Mouse (Mus musculus) cerebellum, adult 2 months (tissue): ENCODE measurements around the gene Foxo3. TPM values are rescaled to one million over a fixed set of nuclear protein-coding genes. Genes with fewer than 3 reads are reported as not detected.

Source experiments
- DNase-seq, 2 experiments: peaks; one replicate each; pipeline ENCODE4 v3.0.0; 2021
- H3K27ac ChIP-seq: fragments of 200-500 bp; 2 replicates; pipeline ENCODE4 v1.5.1; 2012; ENCODE audit warnings: low read length, control low read depth, inconsistent platforms; ENCODE audit not compliant: insufficient read depth
- H3K27me3 ChIP-seq: fragments of 200-500 bp; 2 replicates; pipeline ENCODE4 v1.6.1; 2012; ENCODE audit warnings: inconsistent platforms, mild to moderate bottlenecking, low read length, moderate library complexity; ENCODE audit not compliant: control insufficient read depth, insufficient read depth
- H3K4me1 ChIP-seq: fragments of 200-500 bp; 2 replicates; pipeline ENCODE4 v1.6.1; 2011; ENCODE audit warnings: low read length; ENCODE audit not compliant: control insufficient read depth, insufficient read depth
- H3K4me3 ChIP-seq: fragments of 200-500 bp; replicated peaks from 2 replicates; pipeline ENCODE3; 2011; ENCODE audit warnings: mild to moderate bottlenecking, low read depth, low read length, control low read depth; ENCODE audit not compliant: insufficient read depth
- CTCF ChIP-seq: fragments of 200-500 bp; IDR thresholded peaks from 2 replicates; pipeline ENCODE4 v1.5.1; 2011; ENCODE audit warnings: low read depth, mild to moderate bottlenecking, control low read depth, low read length, moderate library complexity, borderline replicate concordance; ENCODE audit not compliant: insufficient read depth
- POLR2A ChIP-seq: fragments of 200-500 bp; IDR thresholded peaks from 2 replicates; pipeline ENCODE4 v1.6.1; 2011; ENCODE audit warnings: low read length, control low read depth, borderline replicate concordance; ENCODE audit not compliant: insufficient read depth
- WGBS: fragments of 180-500 bp; shearing (Covaris S2); methylation state at CpG from one replicate; pipeline ENCODE4 v1.1.7; 2018; 5-methylcytosine and 5-hydroxymethylcytosine counted together
- polyA plus RNA-seq: library from polyadenylated mRNA; depleted of rRNA; stranded (reverse); fragments of >200 nt; gene quantifications from 2 replicates; pipeline ENCODE4 v1.2.3, GENCODE M21; 2012

The Foxo3 gene
- polyA plus RNA-seq, 1 experiment, result 50.5 TPM

- peak in 1 of 2 experiments; percentile 54 for DNase-seq
- H3K4me1 ChIP-seq, result peaks cover 10% of the 10 kb centered on the region; the same call in 1 of the 2 replicates
- 0 out of 2 replicates have a peak, but pooled peaks have one; percentile 4 for TF ChIP-seq POLR2A
- TF ChIP-seq CTCF, result no peak
- H3K27ac ChIP-seq, result peak overlapping the region; percentile 95
- no peaks in the 10 kb centered on the region for H3K27me3 ChIP-seq
- peak overlapping the region; percentile 99 for H3K4me3 ChIP-seq
- WGBS, result 1% methylated on average over 65 of the region's 65 CpGs
Observed at GRCm38 (mm10) chr10:42274712-42275400, 1.7 kb downstream of the Foxo3 start.

DNA sequence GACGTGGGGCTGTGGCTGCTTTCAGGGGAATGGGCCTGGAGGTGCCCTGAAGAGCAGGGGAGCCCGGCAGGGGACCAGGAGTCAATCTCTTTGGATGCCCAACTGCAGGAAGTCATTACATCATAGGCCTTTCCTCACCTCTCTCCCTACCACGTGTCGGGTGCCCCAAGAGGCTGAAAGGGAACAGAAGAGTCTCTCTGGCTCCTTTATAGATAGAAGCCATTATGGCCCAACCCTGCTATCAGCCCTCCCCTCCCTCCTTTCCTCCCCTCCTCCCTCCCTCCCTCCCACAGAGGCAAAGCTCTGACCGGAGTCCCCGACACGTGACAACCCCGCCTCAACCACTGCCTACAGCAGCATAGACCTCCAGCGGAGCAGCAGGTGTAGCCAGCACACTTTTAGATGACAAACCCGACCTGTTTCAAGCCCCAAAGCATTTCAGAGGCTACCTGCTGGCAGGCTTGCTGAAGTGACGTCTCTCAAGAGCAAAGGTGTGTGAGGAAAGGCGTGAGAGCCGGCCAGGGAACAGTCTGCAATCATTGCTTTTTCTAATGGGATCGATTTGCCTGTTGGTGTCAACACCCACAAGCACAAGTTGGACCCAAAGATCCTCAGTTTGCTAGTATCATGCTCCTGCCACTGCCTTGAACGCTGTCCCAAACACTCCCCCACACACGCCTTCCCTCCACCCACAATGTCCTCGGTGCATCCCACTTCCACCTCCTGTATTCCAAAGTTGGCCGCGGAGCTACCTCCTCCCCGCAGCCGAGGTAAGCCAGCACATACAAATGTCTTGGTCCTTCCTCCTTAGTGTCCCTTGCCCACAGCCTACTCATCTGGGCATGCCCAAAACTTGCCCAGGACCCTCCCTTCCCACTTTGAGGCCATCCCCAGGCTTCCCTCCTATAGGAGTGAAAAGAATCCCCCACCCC lies 2.5 kb downstream of the Foxo3 start:
- Histone ChIP-seq H3K4me3 (peak overlapping the region; percentile 99), H3K27me3 (no peaks in the 10 kb centered on the region), H3K27ac (peak overlapping the region; percentile 95), H3K4me1 (peaks cover 18% of the 10 kb centered on the region)
- WGBS, result 6% methylated on average over 21 of the region's 21 CpGs
- peak; percentile 69 to 72 for DNase-seq
- TF ChIP-seq POLR2A (peak; percentile 6; the same call in 1 of the 2 replicates), CTCF (no peak)

DNA sequence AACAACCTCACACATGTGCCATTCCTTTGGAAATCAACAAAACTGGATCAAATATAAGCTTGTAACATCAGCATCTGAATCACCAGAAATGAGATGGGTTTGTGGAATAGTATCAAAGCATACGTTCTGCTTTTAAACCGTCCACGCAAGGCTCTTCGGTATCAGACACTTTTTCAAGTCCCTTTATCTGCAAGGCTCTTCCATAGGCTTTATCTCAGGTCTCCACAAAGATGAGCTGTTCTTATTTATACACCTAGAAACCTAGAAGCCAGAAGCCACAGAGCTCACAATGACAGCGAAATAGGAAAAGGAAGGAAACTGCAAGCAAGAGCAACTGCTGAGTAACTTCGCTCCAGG lies 3.2 kb downstream of the Foxo3 start:
- DNase-seq, result no peak
- Histone ChIP-seq H3K27ac (peak overlapping the region; percentile 29; the same call in 1 of the 2 replicates), H3K4me3 (peak overlapping the region; percentile 99), H3K27me3 (no peaks in the 10 kb centered on the region), H3K4me1 (peaks cover 24% of the 10 kb centered on the region)
- TF ChIP-seq POLR2A, result no peak
- TF ChIP-seq CTCF, result no peak
- 18% methylated on average over 6 of the region's 6 CpGs for WGBS

DNA sequence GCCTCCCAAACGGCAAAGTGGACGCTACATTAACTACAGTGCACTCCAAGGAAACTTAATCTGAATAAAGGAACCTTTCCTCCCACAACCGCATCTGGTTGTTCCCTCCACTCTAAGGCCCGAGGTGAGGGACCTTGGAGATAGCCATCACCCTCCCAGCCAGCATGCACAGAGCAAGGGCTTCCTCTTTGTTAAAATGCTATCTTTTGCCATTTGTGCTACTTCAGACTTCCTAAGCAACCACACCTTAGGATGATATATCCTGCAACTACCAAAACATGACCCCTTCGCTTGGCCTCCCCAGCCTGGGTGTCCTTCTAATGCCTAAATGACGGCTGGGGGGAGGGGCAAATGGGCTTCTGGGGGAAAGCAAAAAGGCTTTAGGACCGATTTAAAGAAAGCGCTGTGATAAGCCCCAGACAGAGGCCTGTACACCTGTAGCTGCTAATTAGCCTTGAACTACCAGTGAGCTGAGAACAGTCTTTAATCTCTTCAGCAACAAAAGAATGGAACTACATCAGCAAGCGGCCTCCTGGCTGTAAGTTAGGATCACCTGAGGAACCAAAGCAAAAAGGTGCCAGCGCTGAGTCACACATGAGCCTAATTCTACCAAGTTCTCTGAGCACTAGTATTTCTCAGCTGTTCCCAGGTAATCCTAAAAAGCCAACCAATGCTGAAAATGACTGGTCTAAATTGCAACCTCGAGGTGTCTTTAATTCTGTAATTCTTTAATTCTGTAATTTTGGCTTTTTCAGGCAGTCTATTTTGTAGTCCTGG lies 4.9 kb downstream of the Foxo3 start:
- no peak for TF ChIP-seq CTCF
- TF ChIP-seq POLR2A, result no peak
- peaks cover 33% of the 10 kb centered on the region for H3K4me1 ChIP-seq
- peak overlapping the region; percentile 42 for H3K4me3 ChIP-seq
- 30% methylated on average over 11 of the region's 11 CpGs for WGBS
- DNase-seq, result peak; percentile 35 to 56
- no peaks in the 10 kb centered on the region for H3K27me3 ChIP-seq
- H3K27ac ChIP-seq, result peak overlapping the region; percentile 56; the same call in 1 of the 2 replicates

- no peak overlapping the region for H3K4me3 ChIP-seq
- DNase-seq, result no peak
- H3K4me1 ChIP-seq, result peaks cover 35% of the 10 kb centered on the region
- no peak for TF ChIP-seq CTCF
- TF ChIP-seq POLR2A, result no peak
- H3K27ac ChIP-seq, result no peak overlapping the region
- 32% methylated on average over 10 of the region's 10 CpGs for WGBS
- no peaks in the 10 kb centered on the region for H3K27me3 ChIP-seq
Observed at GRCm38 (mm10) chr10:42270277-42271083, 6.1 kb downstream of the Foxo3 start.

GRCm38 (mm10) chr10:42269281-42270025 lies 7.1 kb downstream of the Foxo3 start:
- no peaks in the 10 kb centered on the region for H3K27me3 ChIP-seq
- peak in 1 of 2 experiments; percentile 36 for DNase-seq
- no peak for TF ChIP-seq CTCF
- TF ChIP-seq POLR2A, result no peak
- no peak overlapping the region for H3K27ac ChIP-seq
- H3K4me3 ChIP-seq, result peak overlapping the region; percentile 15
- H3K4me1 ChIP-seq, result peaks cover 40% of the 10 kb centered on the region
- WGBS, result 31% methylated on average over 15 of the region's 15 CpGs
